28 mouse cellular contexts compared by ENCODE assay signal in genomic region chr17:70643211-70643610, GRCm38 (mm10).
DNase-seq lines count a peak whose midpoint lies in the region; ATAC-seq and TF ChIP-seq lines count a peak whose summit lies in the region.
"Had no signal": no experiment of that assay in that cellular context is flagged by ENCODE, and none has a peak within 500 bp of the region (broad histone marks: within the 10 kb centered on the region; RNA-seq: fewer than 3 reads in every experiment).

No protein-coding gene starts in this region.

- POLR2A ChIA-PET in Patski (lab: Charles Lee) = no interaction called here

- no peak overlapping the region for H3K27ac ChIP-seq in cerebellum, adult 2 months (ENCODE audit: insufficient read depth, low read length)
- no peak overlapping the region for H3K27ac ChIP-seq in intestine, postnatal 0 days (ENCODE audit: low read depth, low read length)
- no peak overlapping the region for H3K27ac ChIP-seq in intestine, embryonic 16.5 days (ENCODE audit: low read length)
- H3K27ac ChIP-seq in liver, adult 2 months (replicated peaks; ENCODE audit: insufficient read depth, low read depth, low read length) = no peak overlapping the region
- H3K27ac ChIP-seq: embryonic facial prominence, embryonic 12.5 days; forebrain, embryonic 15.5 days; heart, embryonic 15.5 days; hindbrain, embryonic 12.5 days; limb, embryonic 10.5 days; limb, embryonic 15.5 days; liver, embryonic 15.5 days; macrophage; midbrain, embryonic 15.5 days; stomach, embryonic 15.5 days had no signal

- no peak overlapping the region for H3K4me2 ChIP-seq in intestine, postnatal 0 days (replicated peaks; ENCODE audit: low read depth)
- H3K4me2 ChIP-seq in intestine, embryonic 16.5 days (ENCODE audit: low read depth, low read length) = no peak overlapping the region
- H3K4me2 ChIP-seq: embryonic facial prominence, embryonic 12.5 days; forebrain, embryonic 15.5 days; heart, embryonic 15.5 days; hindbrain, embryonic 12.5 days; limb, embryonic 15.5 days; liver, embryonic 15.5 days; midbrain, embryonic 15.5 days; stomach, embryonic 15.5 days had no signal

- in situ Hi-C loops in Patski (cut with MboI; ENCODE audit: low pct_unique_long_range_greater_than_20kb) = no loop called here

- H3K4me1 ChIP-seq in cerebellum, adult 2 months (ENCODE audit: control insufficient read depth, insufficient read depth, low read length) = peaks cover 5% of the 10 kb centered on the region
- no peaks in the 10 kb centered on the region for H3K4me1 ChIP-seq in intestine, postnatal 0 days (replicated peaks; ENCODE audit: control insufficient read depth, insufficient read depth, low read length)
- H3K4me1 ChIP-seq in intestine, embryonic 16.5 days (ENCODE audit: control insufficient read depth, insufficient read depth, low read length) = no peaks in the 10 kb centered on the region
- no peaks in the 10 kb centered on the region for H3K4me1 ChIP-seq in liver, adult 2 months (ENCODE audit: control insufficient read depth, insufficient read depth, low read length)
- H3K4me1 ChIP-seq: embryonic facial prominence, embryonic 12.5 days; forebrain, embryonic 15.5 days; heart, embryonic 15.5 days; hindbrain, embryonic 12.5 days; limb, embryonic 10.5 days; limb, embryonic 15.5 days; liver, embryonic 15.5 days; midbrain, embryonic 15.5 days; stomach, embryonic 15.5 days had no signal

- DNase-seq in cerebellum, adult 2 months = no peak
- DNase-seq in cerebellum, postnatal 36 days = no peak
- DNase-seq in liver, adult 2 months (ENCODE audit: extremely low read depth, low read depth, low spot score) = no peak
- DNase-seq in liver (no peak), Patski (ENCODE audit: low read depth, low spot score) (no peak)
- DNase-seq: adrenal gland, postnatal 25 days; cerebellum, adult 18-20 months; cerebellum, postnatal 25 days; embryo, embryonic 11 days; gastrocnemius, postnatal 10 days; kidney, adult 9 months; kidney, postnatal 25 days; right cerebral cortex, postnatal 25 days; thymus, postnatal 14 days had no signal

- ATAC-seq in intestine, postnatal 0 days = no peak
- ATAC-seq in intestine, embryonic 16.5 days = no peak
- ATAC-seq in Patski = no peak
- no peak for ATAC-seq in activated CD4-positive, CD25-positive, alpha-beta regulatory T cell, adult 4 months
- ATAC-seq: forebrain, embryonic 15.5 days; midbrain, embryonic 15.5 days had no signal

- 94% methylated on average over 1 of the region's 1 CpGs for WGBS in cerebellum, adult 2 months
- WGBS in intestine, postnatal 0 days = 78% methylated on average over 1 of the region's 1 CpGs
- 79% methylated on average over 1 of the region's 1 CpGs for WGBS in intestine, embryonic 16.5 days
- WGBS in liver, adult 2 months = 79% methylated on average over 1 of the region's 1 CpGs

- H3K9ac ChIP-seq in intestine, postnatal 0 days (ENCODE audit: low read depth, low read length) = no peak overlapping the region
- no peak overlapping the region for H3K9ac ChIP-seq in intestine, embryonic 16.5 days (ENCODE audit: low read depth, low read length)
- no peak overlapping the region for H3K9ac ChIP-seq in liver, adult 2 months (ENCODE audit: low read depth, low read length)
- H3K9ac ChIP-seq: embryonic facial prominence, embryonic 12.5 days; forebrain, embryonic 15.5 days; heart, embryonic 15.5 days; hindbrain, embryonic 12.5 days; limb, embryonic 15.5 days; liver, embryonic 15.5 days; midbrain, embryonic 15.5 days; stomach, embryonic 15.5 days had no signal

- H3K79me2 ChIP-seq in liver, adult 2 months (ENCODE audit: control insufficient read depth, insufficient read depth, low read length) = no peaks in the 10 kb centered on the region

- no peaks in the 10 kb centered on the region for H3K36me3 ChIP-seq in intestine, postnatal 0 days (ENCODE audit: control insufficient read depth, insufficient read depth)
- no peaks in the 10 kb centered on the region for H3K36me3 ChIP-seq in intestine, embryonic 16.5 days (ENCODE audit: control insufficient read depth, insufficient read depth, low read length)
- no peaks in the 10 kb centered on the region for H3K36me3 ChIP-seq in liver, adult 2 months (ENCODE audit: control insufficient read depth, insufficient read depth, low read length)
- H3K36me3 ChIP-seq: embryonic facial prominence, embryonic 12.5 days; forebrain, embryonic 15.5 days; G1E; heart, embryonic 15.5 days; hindbrain, embryonic 12.5 days; limb, embryonic 10.5 days; limb, embryonic 15.5 days; liver, embryonic 15.5 days; midbrain, embryonic 15.5 days; stomach, embryonic 15.5 days had no signal

- no peaks in the 10 kb centered on the region for H3K9me3 ChIP-seq in intestine, postnatal 0 days (ENCODE audit: control insufficient read depth)
- H3K9me3 ChIP-seq in intestine, embryonic 16.5 days (ENCODE audit: control insufficient read depth, low read length) = no peaks in the 10 kb centered on the region
- H3K9me3 ChIP-seq: embryonic facial prominence, embryonic 12.5 days; forebrain, embryonic 15.5 days; heart, embryonic 15.5 days; hindbrain, embryonic 12.5 days; limb, embryonic 10.5 days; limb, embryonic 15.5 days; liver, embryonic 15.5 days; midbrain, embryonic 15.5 days; stomach, embryonic 15.5 days had no signal

- no peaks in the 10 kb centered on the region for H3K27me3 ChIP-seq in cerebellum, adult 2 months (ENCODE audit: control insufficient read depth, insufficient read depth, low read length)
- H3K27me3 ChIP-seq in intestine, postnatal 0 days (replicated peaks; ENCODE audit: control insufficient read depth, insufficient read depth, low read length) = no peaks in the 10 kb centered on the region
- no peaks in the 10 kb centered on the region for H3K27me3 ChIP-seq in intestine, embryonic 16.5 days (replicated peaks; ENCODE audit: control insufficient read depth, insufficient read depth, low read length)
- no peaks in the 10 kb centered on the region for H3K27me3 ChIP-seq in liver, adult 2 months (ENCODE audit: control insufficient read depth, insufficient read depth, low read length)
- peaks cover 7% of the 10 kb centered on the region for H3K27me3 ChIP-seq in Patski
- H3K27me3 ChIP-seq: embryonic facial prominence, embryonic 12.5 days; forebrain, embryonic 15.5 days; heart, embryonic 15.5 days; hindbrain, embryonic 12.5 days; limb, embryonic 15.5 days; liver, embryonic 15.5 days; midbrain, embryonic 15.5 days; stomach, embryonic 15.5 days had no signal

- CTCF ChIA-PET in Patski (lab: Charles Lee) = interaction anchor here (0.6 kb wide), 1 partner anchor 213 kb away, joined by 3 read pairs; no protein-coding TSS in a partner anchor

- TF ChIP-seq CTCF in cerebellum, adult 2 months (IDR thresholded peaks at IDR 0.05; ENCODE audit: borderline replicate concordance, insufficient read depth, low read depth, low read length) = peak; percentile 44; the same call in 1 of the 2 replicates
- peak; percentile 41 for TF ChIP-seq CTCF in intestine, postnatal 0 days (IDR thresholded peaks at IDR 0.05; ENCODE audit: low read depth)
- TF ChIP-seq CTCF in liver, adult 2 months (IDR thresholded peaks at IDR 0.05; ENCODE audit: low read depth, low read length) = peak; percentile 1; the same call in 1 of the 2 replicates
- TF ChIP-seq CTCF in Patski (IDR thresholded peaks at IDR 0.05) = peak; percentile 28

- H3K4me3 ChIP-seq in cerebellum, adult 2 months (replicated peaks; ENCODE audit: insufficient read depth, low read depth, low read length) = no peak overlapping the region
- no peak overlapping the region for H3K4me3 ChIP-seq in intestine, postnatal 0 days (ENCODE audit: low read depth, low read length)
- no peak overlapping the region for H3K4me3 ChIP-seq in intestine, embryonic 16.5 days (ENCODE audit: low read length)
- H3K4me3 ChIP-seq in liver, adult 2 months (ENCODE audit: insufficient read depth, low read depth, low read length) = no peak overlapping the region
- H3K4me3 ChIP-seq: embryonic facial prominence, embryonic 12.5 days; forebrain, embryonic 15.5 days; heart, embryonic 15.5 days; hindbrain, embryonic 12.5 days; limb, embryonic 10.5 days; limb, embryonic 15.5 days; liver, embryonic 15.5 days; midbrain, embryonic 15.5 days; stomach, embryonic 15.5 days had no signal

- no peak for TF ChIP-seq POLR2A in cerebellum, adult 2 months (IDR thresholded peaks at IDR 0.05; ENCODE audit: borderline replicate concordance, insufficient read depth, low read length)
- no peak for TF ChIP-seq POLR2A in liver, adult 2 months (IDR thresholded peaks at IDR 0.05; ENCODE audit: extremely low read depth, insufficient read depth, low read length)
